Mouse (Mus musculus) myocyte (in vitro differentiated cells): ENCODE measurements around the gene Gm4871. TPM values are rescaled to one million over a fixed set of nuclear protein-coding genes. Genes with fewer than 3 reads are reported as not detected.
"Not testable (repeated sequence)": the region's sequence is repeated elsewhere in the genome, so short reads cannot be mapped to it uniquely, and the experiment has no call there.

Experiments
- H3K27me3 ChIP-seq: one replicate; pipeline ENCODE4 v1.6.1; 2011; ENCODE audit not compliant: control insufficient read depth, insufficient read depth, insufficient read length
- H3K36me3 ChIP-seq: one replicate; pipeline ENCODE4 v1.6.1; 2011; ENCODE audit not compliant: control insufficient read depth, insufficient read depth
- H3K4me2 ChIP-seq: one replicate; pipeline ENCODE4 v1.6.1; 2011; ENCODE audit warnings: low read depth, control low read depth
- H3K4me3 ChIP-seq: one replicate; pipeline ENCODE4 v1.5.1; 2011; ENCODE audit warnings: mild to moderate bottlenecking, control low read depth, moderate library complexity
- H3K79me2 ChIP-seq: one replicate; pipeline ENCODE4 v1.6.1; 2011; ENCODE audit not compliant: control insufficient read depth, insufficient read depth
- H3ac ChIP-seq: one replicate; pipeline ENCODE4 v1.6.1; 2011; ENCODE audit not compliant: control insufficient read depth, insufficient read length
- CEBPB ChIP-seq: IDR thresholded peaks from 2 replicates; pipeline ENCODE4 v1.6.1; 2011; ENCODE audit warnings: mild to moderate bottlenecking, moderate library complexity; ENCODE audit not compliant: poor library complexity, insufficient read depth, severe bottlenecking
- E2F4 ChIP-seq: IDR thresholded peaks from one replicate; pipeline ENCODE4 v1.6.1; 2011; ENCODE audit warnings: mild to moderate bottlenecking, control low read depth, moderate library complexity; ENCODE audit not compliant: insufficient read depth
- MAX ChIP-seq: IDR thresholded peaks from one replicate; pipeline ENCODE4 v1.6.1; 2011; ENCODE audit warnings: low read depth, mild to moderate bottlenecking, control low read depth
- MYOD1 ChIP-seq, 3 experiments: IDR thresholded peaks; one replicate each; pipeline ENCODE4 v1.6.1; 2011; ENCODE audit warnings: control low read depth in 2 of 3, low read depth in 2 of 3, mild to moderate bottlenecking in 2 of 3, moderate library complexity in 1 of 3; ENCODE audit not compliant: insufficient read length in 2 of 3, control insufficient read depth in 1 of 3
- MYOG ChIP-seq, 3 experiments: IDR thresholded peaks; one replicate each; pipeline ENCODE4 v1.6.1; 2011; ENCODE audit warnings: control low read depth in 2 of 3, low read depth in 2 of 3, mild to moderate bottlenecking in 2 of 3; ENCODE audit not compliant: insufficient read length in 2 of 3, control insufficient read depth in 1 of 3, insufficient read depth in 1 of 3
- POLR2A ChIP-seq: IDR thresholded peaks from one replicate; pipeline ENCODE4 v1.6.1; 2011; ENCODE audit warnings: low read depth, mild to moderate bottlenecking, control low read depth, moderate library complexity; ENCODE audit not compliant: insufficient read length
- POLR2AphosphoS2 ChIP-seq: IDR thresholded peaks from one replicate; pipeline ENCODE4 v1.6.1; 2011; ENCODE audit warnings: low read depth, control low read depth; ENCODE audit not compliant: insufficient read length
- REST ChIP-seq: IDR thresholded peaks from one replicate; pipeline ENCODE4 v1.6.1; 2011; ENCODE audit warnings: mild to moderate bottlenecking, control low read depth, moderate library complexity; ENCODE audit not compliant: insufficient read depth, insufficient read length
- SRF ChIP-seq: IDR thresholded peaks from one replicate; pipeline ENCODE4 v1.6.1; 2011; ENCODE audit warnings: low read depth; ENCODE audit not compliant: control insufficient read depth, insufficient read length
- TCF12 ChIP-seq: IDR thresholded peaks from one replicate; pipeline ENCODE4 v1.6.1; 2011; ENCODE audit warnings: mild to moderate bottlenecking, control low read depth; ENCODE audit not compliant: poor library complexity, insufficient read depth, severe bottlenecking
- TCF3 ChIP-seq: IDR thresholded peaks from one replicate; pipeline ENCODE4 v1.6.1; 2011; ENCODE audit warnings: low read depth, control low read depth; ENCODE audit not compliant: insufficient read length
- USF1 ChIP-seq: IDR thresholded peaks from one replicate; pipeline ENCODE4 v1.6.1; 2011; ENCODE audit warnings: low read depth, mild to moderate bottlenecking, control low read depth, moderate library complexity
- polyA plus RNA-seq: library from polyadenylated mRNA; unstranded; fragments of >200 nt; fragmentation: generic; extraction: Trizol; gene quantifications from one replicate; pipeline ENCODE4 v1.2.1, GENCODE M21; 2012; ENCODE audit warnings: missing spikeins

The Gm4871 gene
- polyA plus RNA-seq: not detected

GRCm38 (mm10) chr5:145032391-145032790 lies at the start of gene Gm4871:
TSS of gene Gm4871 (minus strand) at chr5:145032754.
- H3K79me2 ChIP-seq, H3ac ChIP-seq, H3K4me3 ChIP-seq, H3K36me3 ChIP-seq, H3K4me2 ChIP-seq, H3K27me3 ChIP-seq: not testable (repeated sequence)

GRCm38 (mm10) chr5:145081866-145082613 lies 49.5 kb upstream of the Gm4871 start:
- no peak overlapping the region for H3K4me3 ChIP-seq
- H3K79me2 ChIP-seq: peaks cover 32% of the 10 kb centered on the region
- no peaks in the 10 kb centered on the region for H3K36me3 ChIP-seq
- no peak for TF ChIP-seq POLR2AphosphoS2
- TF ChIP-seq USF1: no peak
- TF ChIP-seq MYOD1 (IDR thresholded peaks at IDR 0.05; ENCODE audit: control insufficient read depth in 1 of 3, insufficient read length in 2 of 3, low read depth in 2 of 3): no peak
- TF ChIP-seq MAX: no peak
- TF ChIP-seq TCF12: no peak
- no peak for TF ChIP-seq POLR2A
- no peak for TF ChIP-seq CEBPB
- no peak for TF ChIP-seq E2F4
- TF ChIP-seq SRF: no peak
- TF ChIP-seq MYOG (IDR thresholded peaks at IDR 0.05; ENCODE audit: control insufficient read depth in 1 of 3, insufficient read depth in 1 of 3, insufficient read length in 2 of 3, low read depth in 2 of 3): no peak
- no peak for TF ChIP-seq TCF3
- TF ChIP-seq REST: no peak
- H3K4me2 ChIP-seq: no peak overlapping the region
- peaks cover 7% of the 10 kb centered on the region for H3K27me3 ChIP-seq
- no peak overlapping the region for H3ac ChIP-seq

- Histone ChIP-seq H3K4me3 (no peak overlapping the region), H3K27me3 (peaks cover 12% of the 10 kb centered on the region), H3K36me3 (no peaks in the 10 kb centered on the region), H3ac (no peak overlapping the region), H3K4me2 (no peak overlapping the region), H3K79me2 (no peaks in the 10 kb centered on the region)
- TF ChIP-seq MYOD1 (IDR thresholded peaks at IDR 0.05; ENCODE audit: control insufficient read depth in 1 of 3, insufficient read length in 2 of 3, low read depth in 2 of 3): no peak
- TF ChIP-seq POLR2AphosphoS2: no peak
- no peak for TF ChIP-seq E2F4
- TF ChIP-seq MAX: no peak
- no peak for TF ChIP-seq USF1
- no peak for TF ChIP-seq POLR2A
- no peak for TF ChIP-seq CEBPB
- no peak for TF ChIP-seq TCF3
- no peak for TF ChIP-seq MYOG (IDR thresholded peaks at IDR 0.05; ENCODE audit: control insufficient read depth in 1 of 3, insufficient read depth in 1 of 3, insufficient read length in 2 of 3, low read depth in 2 of 3)
- no peak for TF ChIP-seq SRF
- TF ChIP-seq REST: no peak
- TF ChIP-seq TCF12: no peak
Observed at GRCm38 (mm10) chr5:145075081-145075480, 42.5 kb upstream of the Gm4871 start.

- peaks cover 5% of the 10 kb centered on the region for H3K27me3 ChIP-seq
- no peak overlapping the region for H3K4me2 ChIP-seq
- no peak overlapping the region for H3ac ChIP-seq
- H3K36me3 ChIP-seq: no peaks in the 10 kb centered on the region
- H3K4me3 ChIP-seq: no peak overlapping the region
- TF ChIP-seq POLR2A: no peak
- no peak for TF ChIP-seq POLR2AphosphoS2
- no peak for TF ChIP-seq TCF3
- no peak for TF ChIP-seq SRF
- no peak for TF ChIP-seq MAX
- TF ChIP-seq USF1: no peak
- TF ChIP-seq MYOG (IDR thresholded peaks at IDR 0.05; ENCODE audit: control insufficient read depth in 1 of 3, insufficient read depth in 1 of 3, insufficient read length in 2 of 3, low read depth in 2 of 3): no peak
- TF ChIP-seq REST: no peak
- TF ChIP-seq E2F4: no peak
- no peak for TF ChIP-seq CEBPB
- TF ChIP-seq TCF12: no peak
- TF ChIP-seq MYOD1 (IDR thresholded peaks at IDR 0.05; ENCODE audit: control insufficient read depth in 1 of 3, insufficient read length in 2 of 3, low read depth in 2 of 3): no peak
- no peaks in the 10 kb centered on the region for H3K79me2 ChIP-seq
Observed at GRCm38 (mm10) chr5:145071342-145071741, 38.8 kb upstream of the Gm4871 start.

GRCm38 (mm10) chr5:145069707-145070106 lies 37.2 kb upstream of the Gm4871 start:
- no peak overlapping the region for H3K4me3 ChIP-seq
- TF ChIP-seq MAX (no peak), USF1 (no peak), POLR2AphosphoS2 (no peak), TCF12 (no peak), POLR2A (no peak), E2F4 (no peak), MYOD1 (IDR thresholded peaks at IDR 0.05; ENCODE audit: control insufficient read depth in 1 of 3, insufficient read length in 2 of 3, low read depth in 2 of 3) (no peak), SRF (no peak), REST (no peak), MYOG (IDR thresholded peaks at IDR 0.05; ENCODE audit: control insufficient read depth in 1 of 3, insufficient read depth in 1 of 3, insufficient read length in 2 of 3, low read depth in 2 of 3) (no peak), TCF3 (no peak), CEBPB (no peak)
- peaks cover 5% of the 10 kb centered on the region for H3K27me3 ChIP-seq
- H3K4me2 ChIP-seq: no peak overlapping the region
- no peaks in the 10 kb centered on the region for H3K79me2 ChIP-seq
- no peaks in the 10 kb centered on the region for H3K36me3 ChIP-seq
- H3ac ChIP-seq: no peak overlapping the region
